Mouse (Mus musculus): ENCODE measurements around the gene Vmn1r37. TPM values are rescaled to one million over a fixed set of nuclear protein-coding genes. Genes with fewer than 3 reads are reported as not detected.
"Not testable (repeated sequence)": the region's sequence is repeated elsewhere in the genome, so short reads cannot be mapped to it uniquely, and the experiment has no call there.

Vmn1r37 gene
- polyA plus RNA-seq (2012; ENCODE audit: insufficient read depth, low replicate concordance): not detected in 2 replicates

DNA sequence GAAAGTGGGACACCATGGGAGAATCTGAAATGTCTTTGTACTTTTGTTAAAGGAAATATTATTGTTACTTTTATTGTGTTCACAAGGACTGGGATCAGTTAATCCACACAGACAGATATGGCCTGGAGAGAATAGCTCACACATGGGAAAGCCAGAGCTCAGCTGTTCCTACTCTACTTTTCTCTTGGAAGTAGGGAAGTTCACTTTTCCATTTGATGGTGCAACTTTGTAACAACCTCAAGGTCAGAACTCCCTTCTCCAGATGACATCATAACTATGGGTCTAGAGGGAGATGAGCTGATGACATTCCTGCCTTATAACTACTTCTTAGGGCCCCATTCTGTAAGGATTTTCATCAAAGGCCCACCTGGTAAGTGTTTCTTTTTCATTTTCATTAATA lies at the start of gene Vmn1r37:
Gene Vmn1r37 (plus strand): TSS at position 301 of the 400 bp plus-strand sequence.
- not testable (repeated sequence) for H3K36me3 ChIP-seq (replicated peaks; ENCODE audit: low read length); H3K4me1 ChIP-seq; H3K4me3 ChIP-seq (replicated peaks); H3K9me3 ChIP-seq; H3K27me3 ChIP-seq (replicated peaks)

DNA sequence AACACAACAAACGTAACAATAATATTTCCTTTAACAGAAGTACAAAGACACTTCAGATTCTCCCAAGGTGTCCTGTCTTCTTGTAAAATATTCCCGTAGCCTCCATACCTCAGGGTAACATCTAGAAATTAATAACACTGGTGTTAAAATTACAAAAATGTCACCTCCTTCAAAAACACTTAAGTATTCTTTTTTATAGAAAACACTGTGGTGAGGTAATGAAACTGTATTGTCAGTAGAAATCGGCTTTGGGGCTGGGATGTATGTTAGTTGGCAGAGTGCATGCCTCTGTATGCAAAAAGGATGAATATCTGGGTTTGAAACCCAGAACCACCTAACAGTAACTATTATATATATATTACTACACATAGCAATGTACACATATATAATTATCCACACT lies 43.4 kb upstream of the Vmn1r37 start, which contains the start of gene Vmn1r35:
Gene Vmn1r35 (minus strand): TSS at position 101 of the 400 bp plus-strand sequence.
- TF ChIP-seq FLI1 (IDR thresholded peaks at IDR 0.05; ENCODE audit: low read length) (no peak), GATA1 (IDR thresholded peaks at IDR 0.05; ENCODE audit: borderline replicate concordance, low read length) (no peak)
- Histone ChIP-seq H3K36me3 (replicated peaks; ENCODE audit: low read length) (no peaks in the 10 kb centered on the region), H3K4me3 (replicated peaks) (no peak within 1 kb of the TSS), H3K27me3 (replicated peaks) (no peaks in the 10 kb centered on the region), H3K9me3 (no peaks in the 10 kb centered on the region), H3K4me1 (no peaks in the 10 kb centered on the region)

GRCm38 (mm10) chr6:66708901-66709300 lies 20.3 kb upstream of the Vmn1r37 start:
- no peaks in the 10 kb centered on the region for H3K4me1 ChIP-seq
- 0 out of 2 replicates have a peak, but pooled peaks cover 2% of the 10 kb centered on the region for H3K9me3 ChIP-seq
- H3K27me3 ChIP-seq (replicated peaks): no peaks in the 10 kb centered on the region
- H3K36me3 ChIP-seq (replicated peaks; ENCODE audit: low read length): no peaks in the 10 kb centered on the region
- no peak overlapping the region for H3K4me3 ChIP-seq (replicated peaks)
- TF ChIP-seq FLI1 (IDR thresholded peaks at IDR 0.05; ENCODE audit: low read length) (no peak), GATA1 (IDR thresholded peaks at IDR 0.05; ENCODE audit: borderline replicate concordance, low read length) (no peak)

DNA sequence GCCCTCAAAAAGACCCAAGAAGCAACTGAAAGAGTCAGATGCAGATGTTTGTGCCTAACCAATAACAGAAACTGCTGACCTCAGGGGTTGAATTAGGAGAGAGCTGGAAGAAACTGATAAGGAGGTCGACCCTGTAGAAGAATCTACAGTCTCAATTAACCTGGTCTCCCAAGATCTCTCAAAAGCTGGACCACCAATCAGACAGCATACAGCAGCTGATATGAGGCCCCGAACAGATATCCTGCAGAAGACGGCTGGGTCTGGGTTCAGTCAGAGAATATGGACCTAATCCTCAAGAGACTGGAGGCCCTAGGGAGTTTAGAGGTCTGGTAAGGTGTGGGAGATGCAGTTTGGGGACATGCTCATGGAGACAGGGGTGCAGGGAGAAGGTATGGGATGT lies 15.3 kb upstream of the Vmn1r37 start:
- no peak overlapping the region for H3K4me3 ChIP-seq (replicated peaks)
- H3K36me3 ChIP-seq (replicated peaks; ENCODE audit: low read length): no peaks in the 10 kb centered on the region
- TF ChIP-seq FLI1 (IDR thresholded peaks at IDR 0.05; ENCODE audit: low read length) (no peak), GATA1 (IDR thresholded peaks at IDR 0.05; ENCODE audit: borderline replicate concordance, low read length) (no peak)
- no peaks in the 10 kb centered on the region for H3K27me3 ChIP-seq (replicated peaks)
- no peaks in the 10 kb centered on the region for H3K4me1 ChIP-seq
- H3K9me3 ChIP-seq: no peaks in the 10 kb centered on the region

GRCm38 (mm10) chr6:66719068-66719467 lies 10.1 kb upstream of the Vmn1r37 start, which contains the start of gene Vmn1r36:
Gene Vmn1r36, minus strand, starts transcription at chr6:66719168.
- not testable (repeated sequence) for H3K27me3 ChIP-seq (replicated peaks); H3K4me1 ChIP-seq; H3K4me3 ChIP-seq (replicated peaks); H3K36me3 ChIP-seq (replicated peaks; ENCODE audit: low read length); H3K9me3 ChIP-seq

- H3K36me3 ChIP-seq (replicated peaks; ENCODE audit: low read length); H3K9me3 ChIP-seq; H3K4me3 ChIP-seq (replicated peaks); H3K27me3 ChIP-seq (replicated peaks); H3K4me1 ChIP-seq: not testable (repeated sequence)
Measured at GRCm38 (mm10) chr6:66782527-66782926, 53.3 kb downstream of the Vmn1r37 start, which contains the start of gene Vmn1r38. Gene Vmn1r38, minus strand, starts transcription at chr6:66782627.

Other genes starting within 250 kb of the Vmn1r37 start
- gene Mad2l1, start 194.0 kb upstream of the Vmn1r37 start, polyA plus RNA-seq (2012; ENCODE audit: insufficient read depth, low replicate concordance): 1.1 TPM in 1 of 2 replicates, not detected in the other
- gene Vmn1r32, start 169.3 kb upstream of the Vmn1r37 start, polyA plus RNA-seq (2012; ENCODE audit: insufficient read depth, low replicate concordance): not detected in 2 replicates
- not detected in 2 replicates for gene Vmn1r33, start 111.1 kb upstream of the Vmn1r37 start, polyA plus RNA-seq (2012; ENCODE audit: insufficient read depth, low replicate concordance)
- not detected in 2 replicates for gene Vmn1r34, start 85.5 kb upstream of the Vmn1r37 start, polyA plus RNA-seq (2012; ENCODE audit: insufficient read depth, low replicate concordance)
- not detected in 2 replicates for gene Vmn1r35, start 43.5 kb upstream of the Vmn1r37 start, polyA plus RNA-seq (2012; ENCODE audit: insufficient read depth, low replicate concordance)
- not detected in 2 replicates for gene Vmn1r36, start 10.2 kb upstream of the Vmn1r37 start, polyA plus RNA-seq (2012; ENCODE audit: insufficient read depth, low replicate concordance)
- gene Vmn1r38, start 53.2 kb downstream of the Vmn1r37 start, polyA plus RNA-seq (2012; ENCODE audit: insufficient read depth, low replicate concordance): not detected in 2 replicates
- not detected in 2 replicates for gene Vmn1r39, start 81.2 kb downstream of the Vmn1r37 start, polyA plus RNA-seq (2012; ENCODE audit: insufficient read depth, low replicate concordance)
- gene Gng12, start 167.0 kb downstream of the Vmn1r37 start, polyA plus RNA-seq (2012; ENCODE audit: insufficient read depth, low replicate concordance): 6.0 and 24.2 TPM in 2 replicates

Data from megakaryocyte, embryonic 14.5 days (primary cell).